Mouse (Mus musculus): Measurements from ENCODE around the gene Itga9.

DNA sequence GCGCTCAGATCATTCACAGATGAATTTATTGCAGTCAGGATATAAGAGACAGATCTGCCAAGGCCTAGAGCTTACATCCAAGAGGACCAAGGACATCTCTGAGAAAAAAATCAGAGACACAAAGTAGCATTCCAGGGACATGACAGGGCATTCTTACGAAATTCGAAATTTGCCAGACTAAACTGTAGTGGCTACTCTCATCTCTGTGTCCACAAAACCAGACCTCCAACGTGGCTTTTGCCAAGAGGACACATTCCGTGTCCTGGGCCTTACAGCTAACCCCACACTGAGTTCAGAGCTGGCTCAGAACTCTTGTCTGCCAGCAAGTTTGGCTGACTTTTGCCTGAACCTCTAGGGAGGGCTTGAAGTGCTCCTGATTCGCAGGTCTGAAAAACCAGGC, 279.3 kb downstream of the Itga9 start:
- TF ChIP-seq CTCF (IDR thresholded peaks at IDR 0.05; ENCODE audit: low read depth) (no peak), EP300 (IDR thresholded peaks at IDR 0.05; ENCODE audit: low read depth) (no peak)

Data from liver, postnatal 0 days (tissue).